Mouse (Mus musculus): Measurements from ENCODE around the gene Hepacam.

Gene Hepacam

DNA sequence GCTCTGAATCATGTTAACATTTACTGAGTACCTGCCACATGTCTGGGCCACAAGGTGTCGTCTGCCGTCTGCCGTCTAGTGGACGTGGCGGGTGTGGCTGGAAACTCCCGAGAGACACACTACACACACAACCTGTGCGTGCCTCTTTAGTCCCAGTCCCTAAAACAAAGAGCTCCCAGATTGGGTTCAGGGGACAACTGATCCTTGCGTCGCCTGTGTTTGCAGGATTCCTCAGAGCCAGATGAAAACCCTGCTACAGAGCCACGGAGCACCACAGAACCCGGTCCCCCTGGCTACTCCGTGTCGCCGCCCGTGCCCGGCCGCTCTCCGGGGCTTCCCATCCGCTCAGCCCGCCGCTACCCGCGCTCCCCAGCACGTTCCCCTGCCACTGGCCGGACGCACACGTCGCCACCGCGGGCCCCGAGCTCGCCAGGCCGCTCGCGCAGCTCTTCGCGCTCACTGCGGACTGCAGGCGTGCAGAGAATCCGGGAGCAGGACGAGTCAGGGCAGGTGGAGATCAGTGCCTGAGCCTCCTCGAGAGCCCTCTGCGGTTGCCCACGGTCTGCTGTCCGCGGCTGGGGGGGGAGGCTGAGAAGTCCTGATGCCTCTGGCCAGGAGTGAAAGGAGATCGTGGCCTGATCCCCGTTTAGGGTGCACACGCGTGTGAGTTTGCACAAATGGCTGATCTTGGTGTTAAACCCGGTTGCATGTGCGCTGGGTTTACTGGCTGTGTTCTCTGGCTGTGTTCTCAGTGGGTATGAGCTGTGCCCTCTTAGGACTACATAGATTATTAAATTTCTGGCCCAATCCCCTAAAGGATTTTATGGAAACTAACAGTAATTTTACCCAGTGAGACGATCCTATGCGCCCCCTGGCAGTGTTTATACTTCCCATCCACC, 17.4 kb downstream of the Hepacam start:
- DNase-seq (ENCODE audit: low spot score in 2 of 2) = peak in 1 of 2 experiments; percentile 26

DNA sequence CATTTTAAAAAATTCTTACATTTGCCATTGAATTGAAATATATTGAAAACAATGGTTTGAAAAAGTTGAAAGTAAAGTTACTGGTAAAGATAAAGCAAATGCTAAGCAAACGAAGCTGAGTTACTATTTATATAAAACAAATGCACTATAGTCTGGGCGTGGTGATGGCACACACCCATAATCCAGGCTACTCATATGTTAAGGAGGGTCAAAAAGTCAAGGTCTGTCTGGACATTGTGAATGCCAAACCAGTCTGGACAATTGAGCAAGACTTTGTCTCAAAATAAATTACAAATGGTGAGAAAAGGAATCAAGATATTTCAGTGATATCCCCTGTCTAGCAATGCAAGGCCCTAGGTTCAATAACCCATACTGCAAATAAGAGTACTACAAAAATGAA, 23.7 kb downstream of the Hepacam start:
- DNase-seq (ENCODE audit: low spot score in 2 of 2) = no peak

DNA sequence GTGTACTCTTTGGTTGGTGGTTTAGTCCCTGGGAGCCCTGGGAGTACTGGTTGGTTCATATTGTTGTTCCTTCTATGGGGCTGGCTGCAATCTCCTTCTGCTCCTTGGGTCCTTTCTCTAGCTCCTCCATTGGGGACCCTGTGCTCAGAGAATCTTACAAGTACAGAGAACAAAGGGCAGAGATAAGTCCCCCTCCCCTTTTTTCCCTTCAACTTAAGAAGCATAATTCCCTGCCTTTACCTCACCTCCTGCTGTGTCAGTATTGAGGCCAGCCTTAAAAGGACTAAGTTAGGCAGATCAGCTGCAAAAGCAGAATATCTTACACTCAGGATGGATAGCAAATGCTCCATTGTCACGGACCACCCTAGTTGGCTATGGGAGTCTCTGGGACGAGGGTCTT, 24.9 kb downstream of the Hepacam start:
- DNase-seq (ENCODE audit: low spot score in 2 of 2) = no peak

- no peak for DNase-seq (ENCODE audit: low spot score in 2 of 2)
Measured at GRCm38 (mm10) chr9:37393482-37394131, 26.5 kb downstream of the Hepacam start.

GRCm38 (mm10) chr9:37400585-37400984, 33.4 kb downstream of the Hepacam start:
- peak; percentile 64 to 82 for DNase-seq (ENCODE audit: low spot score in 2 of 2)

GRCm38 (mm10) chr9:37401802-37402201, 34.7 kb downstream of the Hepacam start, which contains the start of gene Robo4:
TSS of gene Robo4 (plus strand) at chr9:37401897.
- DNase-seq (ENCODE audit: low spot score in 2 of 2) = peak; percentile 55 to 83

GRCm38 (mm10) chr9:37402501-37402900, 35.4 kb downstream of the Hepacam start:
- no peak for DNase-seq (ENCODE audit: low spot score in 2 of 2)

DNA sequence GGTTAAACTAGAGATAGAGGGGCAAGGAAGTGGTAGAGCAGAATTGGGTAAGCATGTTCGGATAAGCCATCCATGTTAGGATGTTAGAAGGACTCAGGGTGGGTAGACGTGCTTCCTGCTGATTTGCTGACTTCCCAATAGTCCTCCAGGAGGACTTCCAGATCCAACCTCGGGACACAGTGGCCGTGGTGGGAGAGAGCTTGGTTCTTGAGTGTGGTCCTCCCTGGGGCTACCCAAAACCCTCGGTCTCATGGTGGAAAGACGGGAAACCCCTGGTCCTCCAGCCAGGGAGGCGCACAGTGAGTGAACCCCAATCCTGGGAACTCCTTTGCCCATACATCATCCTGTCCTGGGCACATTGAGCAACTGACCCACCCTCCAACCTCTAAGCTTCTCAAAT, 35.9 kb downstream of the Hepacam start:
- no peak for DNase-seq (ENCODE audit: low spot score in 2 of 2)

DNA sequence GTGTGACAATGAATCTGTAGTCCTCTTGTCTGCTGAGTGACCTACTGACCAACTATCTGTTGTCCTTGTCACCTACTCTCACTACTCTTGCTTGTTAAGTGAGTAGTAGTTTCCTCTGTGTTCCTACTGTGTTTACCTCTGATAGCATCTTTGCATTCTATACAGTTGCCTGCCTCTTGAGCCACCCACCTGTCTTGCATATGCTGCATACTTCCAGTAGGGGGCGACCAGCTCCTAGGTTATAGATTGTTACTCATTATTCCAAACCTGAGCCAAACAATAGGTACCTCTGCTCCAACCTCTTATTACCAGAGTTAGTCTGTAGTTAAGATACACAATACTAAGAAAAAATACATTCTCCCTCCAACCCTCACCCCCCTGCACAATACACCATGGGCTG, 39.2 kb downstream of the Hepacam start:
- DNase-seq (ENCODE audit: low spot score in 2 of 2) = no peak

DNA sequence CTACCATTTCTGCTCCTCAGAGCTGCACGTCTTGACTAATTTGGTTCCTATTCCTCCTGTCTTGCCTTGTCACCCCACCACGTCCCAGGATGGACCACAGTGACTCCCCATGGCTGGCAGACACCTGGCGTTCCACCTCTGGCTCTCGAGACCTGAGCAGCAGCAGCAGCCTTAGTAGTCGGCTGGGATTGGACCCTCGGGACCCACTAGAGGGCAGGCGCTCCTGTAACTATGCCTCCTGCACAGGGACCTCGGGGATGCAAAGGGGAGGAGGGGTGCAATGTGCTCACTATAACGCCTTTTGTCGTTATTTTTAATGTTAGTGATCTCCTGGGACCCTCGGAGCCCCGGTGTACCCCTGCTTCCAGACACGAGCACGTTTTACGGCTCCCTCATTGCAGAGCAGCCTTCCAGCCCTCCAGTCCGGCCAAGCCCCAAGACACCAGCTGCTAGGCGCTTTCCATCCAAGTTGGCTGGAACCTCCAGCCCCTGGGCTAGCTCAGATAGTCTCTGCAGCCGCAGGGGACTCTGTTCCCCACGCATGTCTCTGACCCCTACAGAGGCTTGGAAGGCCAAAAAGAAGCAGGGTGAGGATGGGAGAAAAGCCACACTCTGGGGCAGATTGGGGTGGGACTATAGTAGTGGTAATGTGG, 40.8 kb downstream of the Hepacam start:
- peak in 1 of 2 experiments; percentile 40 for DNase-seq (ENCODE audit: low spot score in 2 of 2)

- DNase-seq (ENCODE audit: low spot score in 2 of 2) = no peak
Measured at GRCm38 (mm10) chr9:37409698-37410445, 42.7 kb downstream of the Hepacam start.

DNA sequence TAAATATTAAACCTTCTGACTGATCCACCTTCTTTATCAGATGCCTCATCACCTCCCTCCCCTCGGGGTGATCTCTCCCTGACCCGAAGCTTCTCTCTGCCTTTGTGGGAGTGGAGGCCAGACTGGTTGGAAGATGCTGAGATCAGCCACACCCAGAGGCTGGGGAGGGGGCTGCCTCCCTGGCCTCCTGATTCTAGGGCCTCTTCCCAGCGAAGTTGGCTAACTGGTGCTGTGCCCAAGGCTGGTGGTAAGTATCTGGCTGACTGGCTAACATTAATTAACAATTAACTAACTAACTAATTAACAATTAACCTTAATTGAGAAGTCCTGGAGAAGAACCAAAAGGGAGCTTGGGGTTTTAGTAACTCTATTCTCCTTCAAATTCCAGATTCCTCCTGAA, 45.8 kb downstream of the Hepacam start:
- DNase-seq (ENCODE audit: low spot score in 2 of 2) = no peak

GRCm38 (mm10) chr9:37414666-37415065, 47.5 kb downstream of the Hepacam start:
- DNase-seq (ENCODE audit: low spot score in 2 of 2) = no peak

- no peak for DNase-seq (ENCODE audit: low spot score in 2 of 2)
Measured at GRCm38 (mm10) chr9:37418791-37419190, 51.6 kb downstream of the Hepacam start.

DNA sequence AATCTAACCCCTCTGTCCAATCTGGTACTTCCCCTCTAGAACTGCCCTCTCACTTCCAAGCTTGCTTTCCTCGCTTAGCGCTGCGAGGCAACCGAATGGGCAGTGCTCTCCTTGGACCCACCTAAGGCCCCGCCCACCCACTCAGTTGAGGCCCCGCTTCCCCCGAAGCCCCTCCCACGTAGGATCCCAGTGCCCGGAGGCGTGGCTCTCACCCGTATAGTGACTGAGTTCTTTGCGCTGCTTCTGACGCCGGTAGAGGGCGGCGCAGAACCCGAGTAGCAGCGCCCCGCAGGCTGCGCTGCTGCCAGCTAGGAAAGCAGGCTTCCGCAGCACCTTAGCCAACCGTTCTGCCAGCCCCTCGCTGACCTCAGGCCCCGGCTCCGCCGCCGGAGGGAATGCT, 53.5 kb downstream of the Hepacam start:
- DNase-seq (ENCODE audit: low spot score in 2 of 2) = peak; percentile 82 to 84

GRCm38 (mm10) chr9:37421239-37421638, 54.1 kb downstream of the Hepacam start:
- no peak for DNase-seq (ENCODE audit: low spot score in 2 of 2)

DNA sequence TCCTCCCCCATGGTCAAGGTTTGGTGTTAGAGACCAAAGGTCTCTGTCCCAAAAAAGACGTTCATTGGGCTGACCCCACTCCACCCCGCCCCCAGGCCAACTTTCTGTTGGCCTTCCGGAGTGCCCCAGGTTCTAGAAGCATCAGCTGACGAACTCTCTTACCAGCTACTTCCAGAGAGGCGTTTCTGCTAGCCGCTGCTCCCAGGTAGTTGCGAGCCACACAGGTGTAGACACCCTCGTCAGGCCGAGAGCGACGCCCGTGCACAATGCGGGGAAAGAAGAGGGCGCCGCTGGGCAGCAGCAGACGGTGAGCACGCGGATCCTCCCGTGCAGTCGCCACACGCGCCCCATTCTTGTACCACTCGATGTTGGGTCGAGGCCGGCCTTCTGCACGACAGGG, 62.2 kb downstream of the Hepacam start:
- no peak for DNase-seq (ENCODE audit: low spot score in 2 of 2)

GRCm38 (mm10) chr9:37430582-37430981, 63.4 kb downstream of the Hepacam start:
- DNase-seq (ENCODE audit: low spot score in 2 of 2) = peak; percentile 58 to 78

DNA sequence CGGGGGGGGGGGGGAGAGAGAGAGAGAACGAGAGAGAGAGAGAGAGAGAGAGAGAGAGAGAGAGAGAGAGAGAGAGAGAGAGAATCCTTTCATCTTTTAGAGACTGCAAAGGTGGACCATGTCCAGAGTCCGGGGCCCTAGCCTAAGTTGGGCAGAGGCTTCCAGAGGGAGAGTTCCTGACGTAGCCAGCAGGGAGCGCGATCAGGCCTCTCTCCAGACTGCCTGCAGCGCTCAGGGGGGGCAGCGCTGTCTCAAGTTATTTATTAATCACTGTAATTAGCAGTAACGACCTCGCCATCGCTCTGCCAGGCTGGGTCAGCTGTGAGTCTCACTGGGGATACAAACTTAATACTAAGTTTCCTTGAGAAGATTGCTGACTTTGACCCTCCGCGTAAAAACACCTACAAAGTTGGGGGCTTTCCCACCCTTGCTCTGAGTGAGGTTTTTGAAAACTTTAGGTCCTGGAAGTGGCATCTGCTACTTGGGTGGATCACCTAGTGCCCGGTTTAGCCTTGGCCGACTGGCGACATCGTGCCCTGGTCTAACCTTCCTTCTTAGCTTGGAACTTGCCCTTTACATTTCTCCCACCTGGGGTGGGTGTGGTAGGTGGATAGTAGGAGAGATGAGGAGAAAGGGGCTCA, 65.0 kb downstream of the Hepacam start:
- DNase-seq (ENCODE audit: low spot score in 2 of 2) = no peak

DNA sequence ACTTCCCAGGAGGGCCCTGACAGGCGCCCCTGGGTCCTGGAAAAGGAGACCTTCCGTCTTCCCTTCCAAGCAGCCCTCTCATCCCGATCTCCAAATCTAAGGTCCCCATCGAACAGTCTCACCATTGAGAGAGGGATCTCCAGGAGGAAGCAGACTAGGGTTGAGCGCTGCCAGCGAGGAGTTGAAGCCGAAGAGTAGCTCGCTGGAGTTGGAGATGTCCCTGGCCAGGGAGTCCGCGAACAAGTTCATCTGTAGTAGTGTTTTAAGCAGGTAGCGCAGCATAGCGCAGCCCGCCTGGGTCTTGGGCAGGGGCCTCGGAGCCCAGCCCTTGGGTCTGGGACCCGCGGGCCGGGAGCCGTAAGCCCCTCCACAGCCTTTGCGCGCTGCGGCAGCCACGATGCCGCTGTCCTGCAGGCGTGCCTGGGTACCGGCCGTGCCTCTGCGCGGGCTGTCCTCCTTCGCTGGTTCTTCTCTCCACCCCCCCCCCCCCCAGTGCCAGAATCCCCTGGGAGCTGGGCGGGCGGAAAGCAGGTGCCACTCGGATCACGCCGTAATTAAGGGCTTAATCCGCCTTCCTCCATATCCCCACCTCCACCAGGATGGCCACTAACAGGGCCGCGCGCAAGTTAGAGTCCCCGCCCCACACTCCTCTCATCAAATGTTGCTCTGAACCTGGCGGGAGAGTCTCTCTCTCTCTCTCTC, 65.7 kb downstream of the Hepacam start, which contains the start of gene Robo3:
TSS of gene Robo3 (minus strand) at position 527 of the 702 bp plus-strand sequence.
- DNase-seq (ENCODE audit: low spot score in 2 of 2) = no peak
